Mouse (Mus musculus): ENCODE results near the gene Aurkaip1.

Gene Aurkaip1

GRCm38 (mm10) chr4:155851951-155852411, 20.9 kb downstream of the Aurkaip1 start:
- DNase-seq (ENCODE audit: low spot score): no peak

GRCm38 (mm10) chr4:155853421-155853820, 22.3 kb downstream of the Aurkaip1 start:
- no peak for DNase-seq (ENCODE audit: low spot score)

GRCm38 (mm10) chr4:155854991-155855390, 23.9 kb downstream of the Aurkaip1 start:
- DNase-seq (ENCODE audit: low spot score): no peak

GRCm38 (mm10) chr4:155856071-155856470, 25.0 kb downstream of the Aurkaip1 start:
- DNase-seq (ENCODE audit: low spot score): no peak

- DNase-seq (ENCODE audit: low spot score): no peak
Measured at GRCm38 (mm10) chr4:155856881-155857280, 25.8 kb downstream of the Aurkaip1 start.

- DNase-seq (ENCODE audit: low spot score): no peak
Measured at GRCm38 (mm10) chr4:155859318-155859717, 28.2 kb downstream of the Aurkaip1 start.

- DNase-seq (ENCODE audit: low spot score): no peak
Measured at GRCm38 (mm10) chr4:155861787-155862186, 30.7 kb downstream of the Aurkaip1 start.

GRCm38 (mm10) chr4:155863001-155863400, 31.9 kb downstream of the Aurkaip1 start, which contains the start of gene Tas1r3:
TSS of gene Tas1r3 (minus strand) at chr4:155863362.
- DNase-seq (ENCODE audit: low spot score): no peak

GRCm38 (mm10) chr4:155868614-155869298, 37.7 kb downstream of the Aurkaip1 start:
- no peak for DNase-seq (ENCODE audit: low spot score)

GRCm38 (mm10) chr4:155869317-155870033, 38.4 kb downstream of the Aurkaip1 start, which contains the start of the genes Cptp and Ints11:
TSS of gene Cptp (minus strand) at chr4:155869440.
TSS of gene Ints11 (plus strand) at chr4:155869546.
- peak; percentile 84 for DNase-seq (ENCODE audit: low spot score)

- no peak for DNase-seq (ENCODE audit: low spot score)
Measured at GRCm38 (mm10) chr4:155871404-155871803, 40.3 kb downstream of the Aurkaip1 start.

Data from layer of hippocampus, adult 9-10 months (tissue).